Mouse (Mus musculus) right cerebral cortex, postnatal 4 days (tissue): ENCODE measurements around the gene Gm17720.
"Not testable (repeated sequence)": the region's sequence is repeated elsewhere in the genome, so short reads cannot be mapped to it uniquely, and the experiment has no call there.

ENCODE experiments used
- DNase-seq: peaks from one replicate; pipeline ENCODE4 v3.0.0-alpha.2; 2022

Gm17720 gene

GRCm38 (mm10) chr8:110039216-110039615, 63.3 kb downstream of the Gm17720 start:
- no peak for DNase-seq

- peak; percentile 13 for DNase-seq
Measured at GRCm38 (mm10) chr8:110036156-110036555, 66.4 kb downstream of the Gm17720 start.

DNA sequence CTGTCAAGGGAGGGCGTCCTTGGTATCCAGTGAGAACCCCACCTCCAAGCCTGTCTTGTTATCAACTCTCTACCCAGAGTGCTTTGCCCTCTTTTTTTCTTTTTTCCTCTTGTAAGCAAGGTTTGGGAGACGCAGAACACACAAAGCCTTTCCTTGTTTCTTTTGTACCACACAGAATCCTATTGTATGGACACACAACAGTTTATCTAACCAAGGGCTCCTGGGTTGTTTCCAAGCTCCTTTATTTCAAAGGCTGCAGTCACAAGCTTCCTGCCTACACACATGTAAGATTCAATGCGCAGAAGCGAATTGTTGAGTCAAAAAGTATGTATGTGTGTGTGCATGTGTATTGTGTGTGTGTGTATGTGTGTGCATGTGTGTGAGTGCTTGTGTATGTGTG, 68.2 kb downstream of the Gm17720 start:
- no peak for DNase-seq

DNA sequence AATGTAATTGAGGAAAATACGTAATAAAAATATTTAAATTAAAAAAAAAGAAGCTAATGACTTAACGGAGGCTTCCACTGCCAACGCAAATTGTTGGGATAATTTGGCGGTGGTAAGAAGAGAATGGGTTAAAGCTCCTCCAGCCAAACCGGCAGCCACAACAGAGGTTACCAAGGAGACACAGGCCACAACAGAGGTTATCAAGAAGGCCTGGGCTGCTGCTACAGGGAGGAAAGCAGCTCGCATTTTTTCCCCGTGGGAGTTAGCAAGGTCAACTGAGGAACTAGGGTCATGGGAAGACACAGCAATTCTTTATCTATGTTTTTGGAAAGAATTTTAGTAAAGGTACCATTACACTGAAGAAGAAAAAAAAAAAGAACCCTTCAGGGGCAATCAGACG, 68.8 kb downstream of the Gm17720 start:
- not testable (repeated sequence) for DNase-seq
